Mouse (Mus musculus): ENCODE measurements around the gene Dck. TPM values are rescaled to one million over a fixed set of nuclear protein-coding genes. Genes with fewer than 3 reads are reported as not detected.

The Dck gene
- polyA plus RNA-seq, 1 experiment, result 3.3 TPM

DNA sequence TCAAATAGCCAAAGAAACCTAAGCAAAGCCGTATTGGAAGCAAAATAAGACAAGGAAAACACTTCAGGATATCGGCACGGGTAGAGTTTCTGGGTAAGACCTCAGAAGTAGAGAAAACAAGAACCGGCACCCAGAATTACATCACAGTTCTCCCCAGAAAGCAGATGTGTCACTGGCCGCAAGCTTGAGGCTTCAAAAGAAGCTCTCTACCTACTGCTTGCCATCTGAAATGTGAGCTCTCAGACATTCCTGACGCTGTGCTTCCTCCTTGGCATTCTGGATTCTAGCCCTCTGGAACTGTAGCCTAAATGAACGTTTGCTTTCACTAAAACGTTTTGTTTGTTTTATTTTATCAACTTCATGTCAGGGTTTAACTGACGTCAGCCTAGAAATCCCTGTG lies 25.9 kb downstream of the Dck start:
- no peaks in the 10 kb centered on the region for H3K4me1 ChIP-seq (ENCODE audit: control insufficient read depth, insufficient read depth, low read length)
- TF ChIP-seq CTCF (IDR thresholded peaks at IDR 0.05; ENCODE audit: insufficient read depth, low read length) (no peak), POLR2A (IDR thresholded peaks at IDR 0.05; ENCODE audit: borderline replicate concordance, extremely low read depth, low read depth, low read length) (no peak)
- no peak for DNase-seq
- no peak overlapping the region for H3K4me3 ChIP-seq (replicated peaks; ENCODE audit: extremely low read depth, low read depth, low read length)
- WGBS, result 29% methylated on average over 9 of the region's 9 CpGs

GRCm38 (mm10) chr5:88791256-88792245 lies 26.8 kb downstream of the Dck start:
- DNase-seq, result no peak
- 31% methylated on average over 10 of the region's 10 CpGs for whole genome bisulfite sequencing

DNA sequence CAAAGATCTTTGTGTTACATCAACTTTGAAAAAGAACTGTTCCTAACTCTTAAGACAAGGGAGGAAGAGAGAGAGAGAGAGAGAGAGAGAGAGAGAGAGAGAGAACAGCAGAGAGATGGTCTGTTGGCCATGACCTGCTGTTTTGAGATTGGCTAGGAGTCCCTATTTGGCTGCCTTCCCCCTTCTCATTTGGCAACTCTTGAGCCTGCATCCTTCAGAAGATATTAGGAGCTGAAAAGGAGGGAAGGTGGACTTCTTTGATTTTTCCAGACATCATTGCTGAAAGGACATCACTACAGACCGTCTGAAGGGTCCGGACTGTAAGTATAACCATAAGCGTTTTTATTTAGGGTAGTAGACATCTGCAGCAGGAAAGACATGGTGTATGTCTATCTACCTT lies 28.9 kb downstream of the Dck start:
- TF ChIP-seq POLR2A (IDR thresholded peaks at IDR 0.05; ENCODE audit: borderline replicate concordance, extremely low read depth, low read depth, low read length) (no peak), CTCF (IDR thresholded peaks at IDR 0.05; ENCODE audit: insufficient read depth, low read length) (no peak)
- no peak overlapping the region for H3K4me3 ChIP-seq (replicated peaks; ENCODE audit: extremely low read depth, low read depth, low read length)
- 85% methylated on average over 3 of the region's 3 CpGs for WGBS
- DNase-seq, result no peak
- H3K4me1 ChIP-seq (ENCODE audit: control insufficient read depth, insufficient read depth, low read length), result no peaks in the 10 kb centered on the region

More at GRCm38 (mm10) chr5:88791256-88792245, 26.8 kb downstream of the Dck start:
- no peak overlapping the region for H3K4me3 ChIP-seq (replicated peaks; ENCODE audit: extremely low read depth, low read depth, low read length)
- no peaks in the 10 kb centered on the region for H3K4me1 ChIP-seq (ENCODE audit: control insufficient read depth, insufficient read depth, low read length)
- TF ChIP-seq CTCF (IDR thresholded peaks at IDR 0.05; ENCODE audit: insufficient read depth, low read length) (peak; percentile 84), POLR2A (IDR thresholded peaks at IDR 0.05; ENCODE audit: borderline replicate concordance, extremely low read depth, low read depth, low read length) (no peak)

GRCm38 (mm10) chr5:88795910-88796584 lies 31.3 kb downstream of the Dck start:
- 53% methylated on average over 9 of the region's 9 CpGs for WGBS
- H3K4me1 ChIP-seq (ENCODE audit: control insufficient read depth, insufficient read depth, low read length), result no peaks in the 10 kb centered on the region
- DNase-seq, result no peak
- H3K4me3 ChIP-seq (replicated peaks; ENCODE audit: extremely low read depth, low read depth, low read length), result no peak overlapping the region
- TF ChIP-seq CTCF (IDR thresholded peaks at IDR 0.05; ENCODE audit: insufficient read depth, low read length) (no peak), POLR2A (IDR thresholded peaks at IDR 0.05; ENCODE audit: borderline replicate concordance, extremely low read depth, low read depth, low read length) (no peak)

GRCm38 (mm10) chr5:88796588-88796987 lies 31.8 kb downstream of the Dck start:
- TF ChIP-seq CTCF (IDR thresholded peaks at IDR 0.05; ENCODE audit: insufficient read depth, low read length) (no peak), POLR2A (IDR thresholded peaks at IDR 0.05; ENCODE audit: borderline replicate concordance, extremely low read depth, low read depth, low read length) (no peak)
- no peaks in the 10 kb centered on the region for H3K4me1 ChIP-seq (ENCODE audit: control insufficient read depth, insufficient read depth, low read length)
- H3K4me3 ChIP-seq (replicated peaks; ENCODE audit: extremely low read depth, low read depth, low read length), result no peak overlapping the region
- DNase-seq, result no peak
- WGBS, result 52% methylated on average over 11 of the region's 11 CpGs

GRCm38 (mm10) chr5:88797121-88797520 lies 32.3 kb downstream of the Dck start:
- TF ChIP-seq CTCF (IDR thresholded peaks at IDR 0.05; ENCODE audit: insufficient read depth, low read length) (no peak), POLR2A (IDR thresholded peaks at IDR 0.05; ENCODE audit: borderline replicate concordance, extremely low read depth, low read depth, low read length) (no peak)
- no peak for DNase-seq
- Histone ChIP-seq H3K4me1 (ENCODE audit: control insufficient read depth, insufficient read depth, low read length) (no peaks in the 10 kb centered on the region), H3K4me3 (replicated peaks; ENCODE audit: extremely low read depth, low read depth, low read length) (no peak overlapping the region)
- 68% methylated on average over 6 of the region's 6 CpGs for WGBS

DNA sequence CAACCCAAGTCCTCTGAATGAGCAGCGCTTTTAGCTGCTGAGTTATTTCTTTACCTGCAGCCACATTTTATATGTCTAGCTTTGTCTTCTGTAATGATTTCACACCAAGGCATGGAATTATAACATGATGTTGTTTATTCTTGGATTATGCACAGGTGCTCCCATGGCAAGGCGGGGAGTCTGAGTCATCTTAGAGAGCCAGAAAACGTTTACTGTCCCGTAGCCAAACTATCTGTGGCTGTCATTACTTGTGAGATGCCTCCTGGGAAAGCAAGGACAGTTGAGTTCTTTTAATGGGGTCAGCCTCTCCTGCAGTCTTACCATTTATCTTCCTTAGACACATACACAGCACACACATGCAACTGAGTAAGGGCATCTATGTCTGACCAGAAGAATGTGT lies 40.8 kb downstream of the Dck start:
- DNase-seq, result no peak
- WGBS, result 80% methylated on average over 4 of the region's 4 CpGs
- TF ChIP-seq CTCF (IDR thresholded peaks at IDR 0.05; ENCODE audit: insufficient read depth, low read length), result no peak
- Histone ChIP-seq H3K4me1 (ENCODE audit: control insufficient read depth, insufficient read depth, low read length) (no peaks in the 10 kb centered on the region), H3K4me3 (replicated peaks; ENCODE audit: extremely low read depth, low read depth, low read length) (no peak overlapping the region)

GRCm38 (mm10) chr5:88806278-88806677 lies 41.5 kb downstream of the Dck start:
- 21% methylated on average over 5 of the region's 5 CpGs for WGBS
- H3K4me3 ChIP-seq (replicated peaks; ENCODE audit: extremely low read depth, low read depth, low read length), result no peak overlapping the region
- H3K4me1 ChIP-seq (ENCODE audit: control insufficient read depth, insufficient read depth, low read length), result no peaks in the 10 kb centered on the region
- TF ChIP-seq POLR2A (IDR thresholded peaks at IDR 0.05; ENCODE audit: borderline replicate concordance, extremely low read depth, low read depth, low read length), result no peak
- DNase-seq, result no peak

GRCm38 (mm10) chr5:88807342-88807741 lies 42.5 kb downstream of the Dck start:
- 33% methylated on average over 9 of the region's 9 CpGs for whole genome bisulfite sequencing
- no peak for TF ChIP-seq POLR2A (IDR thresholded peaks at IDR 0.05; ENCODE audit: borderline replicate concordance, extremely low read depth, low read depth, low read length)
- TF ChIP-seq CTCF (IDR thresholded peaks at IDR 0.05; ENCODE audit: insufficient read depth, low read length), result no peak
- Histone ChIP-seq H3K4me3 (replicated peaks; ENCODE audit: extremely low read depth, low read depth, low read length) (no peak overlapping the region), H3K4me1 (ENCODE audit: control insufficient read depth, insufficient read depth, low read length) (no peaks in the 10 kb centered on the region)
- no peak for DNase-seq
